Mouse (Mus musculus): ENCODE results near the gene Olfr1019.

DNA sequence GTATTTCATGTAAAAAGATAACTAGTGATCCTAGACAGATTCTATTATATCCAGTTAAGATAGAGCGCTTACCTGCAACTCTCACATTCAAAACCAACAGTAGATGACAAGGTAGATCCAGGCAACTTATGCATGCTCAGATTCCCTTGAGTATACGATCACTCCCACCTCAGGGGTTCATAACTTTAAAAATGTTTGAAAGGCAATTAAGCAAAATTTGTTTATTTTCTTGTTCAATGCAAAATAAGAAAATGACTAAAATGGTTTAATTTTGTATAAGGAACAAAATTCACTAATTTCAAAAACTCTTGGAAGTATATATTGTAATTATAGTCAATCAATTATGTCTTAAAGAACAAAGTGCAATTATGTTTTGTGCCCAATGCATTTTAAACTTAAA, 42.8 kb downstream of the Olfr1019 start, which contains the start of gene Olfr1016:
- TF ChIP-seq EP300 (IDR thresholded peaks at IDR 0.05; ENCODE audit: low read depth) (no peak), CTCF (IDR thresholded peaks at IDR 0.05; ENCODE audit: low read depth) (no peak)
